Comparison of ENCODE assay signal across 1 mouse cellular context in the genomic region with DNA sequence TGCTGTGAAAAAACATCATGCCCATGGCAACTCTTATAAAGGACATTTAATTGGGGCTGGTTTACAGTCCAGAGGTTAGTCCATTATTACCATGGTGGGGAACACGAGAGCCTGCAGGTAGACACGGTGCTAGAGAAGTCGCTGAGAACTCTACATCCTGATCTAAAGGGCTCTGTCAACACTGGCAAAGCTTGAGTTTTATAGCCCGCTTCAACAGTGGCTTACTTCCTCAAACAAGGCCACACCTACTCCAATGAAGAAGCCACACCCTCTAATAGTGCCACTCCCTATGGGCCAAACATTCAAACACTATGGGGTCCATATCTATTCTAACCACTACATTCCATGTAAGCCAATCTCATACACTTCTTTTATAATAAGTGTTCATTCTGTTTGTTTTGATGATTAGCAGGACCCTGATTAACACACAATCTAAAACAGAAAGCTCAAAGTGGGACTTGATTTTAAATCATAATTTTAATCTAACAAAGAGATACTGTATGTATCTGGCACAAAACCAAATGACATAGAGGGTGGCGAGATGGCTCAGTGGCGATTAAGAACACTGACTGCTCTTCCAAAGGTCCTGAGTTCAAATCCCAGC.
TF ChIP-seq lines count a peak whose summit lies in the region.

No protein-coding gene starts in this region.

TF ChIP-seq in MEL, 35 proteins besides CTCF, POLR2A, EP300 and RAD21 (continued from another document):
- TF ChIP-seq CHD2 (IDR thresholded peaks at IDR 0.05; ENCODE audit: low read length) (no peak), UBTF (IDR thresholded peaks at IDR 0.05; ENCODE audit: borderline replicate concordance, insufficient read depth, low read depth, low read length) (no peak), MEF2A (IDR thresholded peaks at IDR 0.05; ENCODE audit: extremely low read depth, insufficient replicate concordance, low read depth, low read length, poor library complexity, severe bottlenecking) (no peak)
